Mouse (Mus musculus) v-Abl transformed pro-B cells (cell line): Measurements from ENCODE around the gene Zfp583.

Experiments used
- in situ Hi-C, 2 experiments: fragments of 400-800 bp; cut with MboI; formaldehyde crosslinking; loops; one replicate each; pipeline ENCODE4 v1.15.1; 2025; ENCODE audit not compliant: unreplicated experiment in 2 of 2

Zfp583 gene

DNA sequence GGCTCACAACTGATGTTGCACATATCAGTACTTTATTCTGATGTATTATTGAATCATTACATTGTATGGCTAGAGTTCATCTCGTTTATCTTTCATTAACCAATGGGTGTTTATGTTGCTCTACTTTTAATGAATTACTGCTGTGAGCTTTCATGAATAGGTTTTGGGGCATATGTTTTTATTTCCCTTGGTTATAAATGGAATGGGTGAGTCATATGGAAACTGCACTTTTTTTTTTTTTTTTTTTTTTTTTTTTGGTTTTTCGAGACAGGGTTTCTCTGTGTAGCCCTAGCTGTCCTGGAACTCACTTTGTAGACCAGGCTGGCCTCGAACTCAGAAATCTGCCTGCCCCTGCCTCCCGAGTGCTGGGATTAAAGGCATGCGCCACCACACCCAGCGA is 40.0 kb downstream of the Zfp583 start:
- in situ Hi-C loops: loop anchor here in 1 of 2 experiments (5.0 kb wide), 1 partner anchor 66 kb away; no protein-coding TSS in a partner anchor

GRCm38 (mm10) chr7:6286921-6287531 is 44.1 kb downstream of the Zfp583 start:
- in situ Hi-C loops: loop anchor here (10.0 kb wide), 4 partner anchors 88 to 1202 kb away; partner anchors contain the start of genes Zfp787 (in 2 of the 2) and Epn1 (in 1 of the 2)

GRCm38 (mm10) chr7:6285842-6286705 is 45.0 kb downstream of the Zfp583 start, which contains the start of gene Zfp667:
Gene Zfp667, plus strand, starts transcription at chr7:6286579.
- in situ Hi-C loops: loop anchor here (10.0 kb wide), 4 partner anchors 89 to 1201 kb away; partner anchors contain the start of genes Zfp787 (in 2 of the 2) and Epn1 (in 1 of the 2)

- in situ Hi-C loops: loop anchor here (10.0 kb wide), 4 partner anchors 89 to 1201 kb away; partner anchors contain the start of genes Zfp787 (in 2 of the 2) and Epn1 (in 1 of the 2)
Observed at GRCm38 (mm10) chr7:6285366-6285765, 45.7 kb downstream of the Zfp583 start.

- in situ Hi-C loops: loop anchor here (5.0 to 10.0 kb wide), 6 partner anchors 42 to 1200 kb away; partner anchors contain the start of genes Zfp787 (in 2 of the 2) and Epn1 (in 1 of the 2)
Observed at GRCm38 (mm10) chr7:6284442-6285012, 46.6 kb downstream of the Zfp583 start.

DNA sequence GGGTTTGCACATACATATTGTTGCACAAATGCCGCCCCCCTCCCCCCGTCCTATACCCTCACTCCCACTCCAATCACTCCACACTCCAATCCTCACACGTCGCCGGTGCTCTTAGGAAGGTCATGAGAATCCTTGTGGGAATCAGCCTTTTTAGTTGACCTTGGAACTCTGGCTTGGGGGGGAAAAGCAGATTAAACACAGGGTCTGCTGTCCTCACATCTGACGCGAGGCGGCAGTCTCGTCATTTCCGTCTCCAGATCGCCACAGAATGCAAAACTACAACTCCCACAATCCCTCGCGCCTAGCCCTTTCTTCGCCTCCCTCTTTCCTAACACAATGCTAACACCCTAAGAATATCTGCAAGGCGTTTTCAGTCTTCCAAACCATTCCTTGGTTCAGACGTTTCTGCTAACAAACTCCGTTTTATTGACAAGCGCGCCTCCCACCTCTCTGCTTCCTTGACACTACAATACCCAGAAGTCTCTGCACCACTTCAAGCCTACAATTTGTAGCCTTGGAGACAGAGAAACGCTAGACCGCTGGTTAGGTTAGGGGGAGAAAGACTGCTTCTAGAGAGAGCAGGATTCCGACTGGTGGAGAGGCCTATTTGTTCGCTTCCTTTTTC is 47.5 kb downstream of the Zfp583 start:
- in situ Hi-C loops: loop anchor here (5.0 to 10.0 kb wide), 6 partner anchors 41 to 1199 kb away; partner anchors contain the start of genes Zfp787 (in 2 of the 2) and Epn1 (in 1 of the 2)

- in situ Hi-C loops: loop anchor here (5.0 to 10.0 kb wide), 6 partner anchors 40 to 1198 kb away; partner anchors contain the start of genes Zfp787 (in 2 of the 2) and Epn1 (in 1 of the 2)
Observed at GRCm38 (mm10) chr7:6282749-6283148, 48.3 kb downstream of the Zfp583 start.

DNA sequence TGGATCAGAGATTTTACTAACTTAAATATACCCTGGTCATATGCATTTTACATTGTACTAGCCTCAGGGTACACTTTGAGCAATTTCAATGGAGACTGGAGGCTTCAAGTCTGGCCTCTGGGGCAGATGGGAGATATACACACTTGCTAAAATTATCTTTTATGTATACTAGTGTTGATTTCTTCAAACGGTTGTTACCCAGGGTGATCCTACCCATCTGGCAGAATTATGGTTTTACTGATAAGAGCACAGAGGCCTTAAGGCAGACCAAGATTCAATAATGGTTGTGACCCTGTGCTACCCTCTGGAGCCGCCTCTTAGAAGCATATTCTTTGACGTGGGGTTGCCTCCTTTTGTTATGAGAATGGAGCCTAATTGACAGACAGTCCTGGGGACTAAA is 53.2 kb downstream of the Zfp583 start:
- in situ Hi-C loops: no loop called here

DNA sequence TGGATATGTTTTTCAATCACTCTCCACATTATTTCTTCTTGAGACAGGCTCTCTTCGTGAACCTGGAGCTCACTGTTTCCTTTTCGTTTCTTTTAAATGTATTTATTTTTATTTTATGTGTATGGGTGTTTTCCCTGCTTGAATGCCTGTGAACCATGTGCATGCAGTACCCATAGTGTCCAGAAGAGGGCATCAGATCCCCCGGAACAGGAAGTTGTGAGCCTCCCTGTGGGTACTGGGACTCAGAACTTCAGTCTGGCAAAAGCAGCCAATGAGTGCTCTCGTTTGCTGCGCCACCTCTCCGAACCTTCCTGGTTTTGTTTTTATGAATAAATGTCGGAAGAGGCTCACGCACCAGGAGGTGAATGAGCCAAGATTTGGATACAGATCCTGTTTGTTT is 65.4 kb downstream of the Zfp583 start:
- in situ Hi-C loops: no loop called here
